Mouse (Mus musculus): ENCODE measurements at regions not wholly inside any gene's neighbourhood (a gene's known extent, or its start where the extent isn't known, plus 50 kb on each side); places are given as distances from the start of the nearest gene placed in this dataset.
A peak's percentile ranks its signal among the peaks of the same experiment; 100 is the strongest.

DNA sequence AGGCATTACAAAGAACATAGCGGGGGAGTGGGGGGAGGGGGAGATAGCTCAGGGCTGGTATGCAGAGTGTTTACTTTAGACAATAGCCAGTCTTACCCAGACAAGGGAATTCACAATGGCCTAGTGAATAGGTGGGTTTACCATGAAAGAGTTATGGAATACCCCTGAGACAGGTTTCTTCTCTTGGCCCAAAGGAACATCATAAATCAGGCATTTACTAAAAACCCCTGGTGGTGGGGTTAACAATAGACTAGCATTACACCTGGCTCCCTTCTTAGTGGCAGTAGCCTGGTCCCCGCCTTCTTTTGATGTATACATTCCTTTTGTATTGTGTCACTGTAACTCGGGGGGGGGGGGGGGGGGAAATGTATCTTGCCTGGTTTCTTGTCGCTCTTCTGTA, 696.8 kb upstream of the Gm10801 start:
- peak; percentile 96 for DNase-seq (ENCODE audit: low read depth, low spot score)

DNA sequence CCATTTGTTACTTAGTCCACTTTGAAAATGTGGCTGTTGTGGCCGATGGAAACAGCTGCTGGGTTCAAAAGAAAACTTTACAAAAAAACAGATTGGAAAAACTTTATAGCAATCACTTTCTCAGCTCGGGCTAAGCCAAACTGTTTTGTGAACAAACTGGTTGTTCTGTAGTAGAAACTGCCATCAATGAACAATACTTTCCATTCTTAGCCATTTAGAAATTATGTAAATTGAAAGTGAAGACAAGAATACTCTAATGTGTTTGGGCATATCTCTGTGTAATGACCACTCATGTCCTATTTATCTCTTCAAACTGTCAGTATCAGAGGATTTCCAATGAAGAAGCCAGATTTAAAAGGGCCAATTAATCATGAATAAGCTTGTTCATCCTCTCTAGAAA, 686.6 kb upstream of the Gm10801 start:
- no peak for DNase-seq (ENCODE audit: low read depth, low spot score)

- DNase-seq (ENCODE audit: low read depth, low spot score): no peak
Observed at GRCm38 (mm10) chr2:97990666-97991065, 671.4 kb upstream of the Gm10801 start.

DNA sequence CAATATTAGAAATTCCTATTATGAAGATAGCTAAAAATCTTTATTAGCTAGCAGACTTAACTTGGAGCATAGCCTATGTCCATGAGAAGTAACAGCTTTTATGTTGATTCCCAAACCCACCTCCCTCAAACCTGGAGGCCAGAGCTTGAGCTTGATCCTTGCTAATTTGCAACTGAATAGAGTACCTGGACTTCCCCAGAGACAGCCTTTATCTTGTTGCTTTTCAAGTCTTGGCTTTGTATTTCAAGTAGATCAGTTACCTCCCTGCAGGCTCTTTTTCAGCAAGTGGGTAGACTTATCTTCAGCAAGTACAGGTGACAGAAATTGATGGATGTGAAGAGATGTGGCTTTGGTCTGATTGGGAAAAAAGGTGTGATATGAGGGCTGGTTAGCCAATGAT, 630.1 kb upstream of the Gm10801 start:
- peak; percentile 85 for DNase-seq (ENCODE audit: low read depth, low spot score)

DNA sequence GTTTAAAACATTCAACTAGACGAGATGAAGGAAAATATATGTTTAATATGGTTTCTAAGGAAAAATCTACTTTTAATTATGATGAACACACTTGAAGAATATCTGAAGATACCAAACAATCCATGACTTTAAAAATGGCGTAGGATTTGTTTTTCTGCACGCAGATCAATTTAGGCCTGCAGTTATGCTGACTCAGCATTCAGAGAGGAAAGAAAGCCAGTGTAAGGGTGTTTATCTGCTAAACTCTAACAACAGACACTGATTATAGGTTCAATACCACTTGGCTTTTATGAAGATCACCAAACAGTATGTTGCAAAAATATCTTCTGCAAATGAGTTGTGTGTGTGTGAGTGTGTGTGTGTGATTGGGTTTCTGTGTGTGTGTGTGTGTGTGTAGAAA, 623.3 kb upstream of the Gm10801 start:
- no peak for DNase-seq (ENCODE audit: low read depth, low spot score)
